Mouse (Mus musculus) limb, embryonic 14.5 days (tissue): ENCODE measurements around the gene Slamf6. TPM values are rescaled to one million over a fixed set of nuclear protein-coding genes. Genes with fewer than 3 reads are reported as not detected.

ENCODE experiments used
- ATAC-seq: fragments of 200-750 bp; cut with Nextera tagmentation; 2 replicates; pipeline ENCODE4 v1.8.0; 2017; ENCODE audit warnings: low read depth, moderate number of reproducible peaks, moderate TSS enrichment; ENCODE audit not compliant: low FRiP score
- DNase-seq: peaks from one replicate; pipeline ENCODE4 v3.0.0-alpha.2; 2015; ENCODE audit warnings: low spot score
- H3K27ac ChIP-seq: fragments of 300-500 bp; sonication (generic); replicated peaks from 2 replicates; pipeline ENCODE4 v1.5.1; 2014; ENCODE audit warnings: low read depth, mild to moderate bottlenecking, low read length, moderate library complexity, mixed read lengths
- H3K27me3 ChIP-seq: fragments of 300-500 bp; sonication (generic); 2 replicates; pipeline ENCODE4 v1.6.1; 2014; ENCODE audit warnings: low read length, mixed read lengths; ENCODE audit not compliant: control insufficient read depth, insufficient read depth
- H3K36me3 ChIP-seq: fragments of 300-500 bp; sonication (generic); 2 replicates; pipeline ENCODE4 v1.6.1; 2014; ENCODE audit warnings: mild to moderate bottlenecking, low read length, moderate library complexity, mixed read lengths; ENCODE audit not compliant: control insufficient read depth, insufficient read depth
- H3K4me1 ChIP-seq: fragments of 300-500 bp; sonication (generic); 2 replicates; pipeline ENCODE4 v1.6.1; 2014; ENCODE audit warnings: antibody characterized with exemption, low read length, mixed read lengths; ENCODE audit not compliant: control insufficient read depth, insufficient read depth
- H3K4me2 ChIP-seq: fragments of 300-500 bp; sonication (generic); replicated peaks from 2 replicates; pipeline ENCODE4 v1.6.1; 2014; ENCODE audit warnings: low read depth, mild to moderate bottlenecking, low read length, moderate library complexity; ENCODE audit not compliant: severe bottlenecking
- H3K4me3 ChIP-seq: fragments of 300-500 bp; sonication (generic); replicated peaks from 2 replicates; pipeline ENCODE4 v1.5.1; 2014; ENCODE audit warnings: low read length
- H3K9ac ChIP-seq: fragments of 300-500 bp; sonication (generic); 2 replicates; pipeline ENCODE4 v1.6.1; 2014; ENCODE audit warnings: mild to moderate bottlenecking, low read depth, low read length, moderate library complexity; ENCODE audit not compliant: severe bottlenecking
- H3K9me3 ChIP-seq: fragments of 300-500 bp; sonication (generic); 2 replicates; pipeline ENCODE4 v1.6.1; 2016; ENCODE audit warnings: low read length; ENCODE audit not compliant: control insufficient read depth
- POLR2A ChIP-seq: fragments of 200-500 bp; IDR thresholded peaks from 2 replicates; pipeline ENCODE4 v1.8.0; 2012; ENCODE audit warnings: inconsistent platforms, mild to moderate bottlenecking, moderate library complexity, borderline replicate concordance; ENCODE audit not compliant: insufficient read depth, insufficient read length; ENCODE audit errors: extremely low read depth
- WGBS: fragments of 180-500 bp; shearing (Covaris S2); extraction: QIAGEN DNeasy Blood & Tissue Kit; methylation state at CpG from one replicate; pipeline ENCODE4 v1.1.7; 2014; 5-methylcytosine and 5-hydroxymethylcytosine counted together
- polyA plus RNA-seq, 2 experiments: library from polyadenylated mRNA; depleted of rRNA in 1 of 2; stranded (reverse) in 1 of 2; unstranded in 1 of 2; fragments of >200 nt; fragmentation: Nextera tagmentation in 1 of 2; extraction: Ambion mirVana in 1 of 2; gene quantifications; 2 replicates each; pipeline versions ENCODE4 v1.2.1 to v1.2.3; 2012 to 2014

The Slamf6 gene
- polyA plus RNA-seq, 2 experiments: 0.11 to 0.32 TPM

DNA sequence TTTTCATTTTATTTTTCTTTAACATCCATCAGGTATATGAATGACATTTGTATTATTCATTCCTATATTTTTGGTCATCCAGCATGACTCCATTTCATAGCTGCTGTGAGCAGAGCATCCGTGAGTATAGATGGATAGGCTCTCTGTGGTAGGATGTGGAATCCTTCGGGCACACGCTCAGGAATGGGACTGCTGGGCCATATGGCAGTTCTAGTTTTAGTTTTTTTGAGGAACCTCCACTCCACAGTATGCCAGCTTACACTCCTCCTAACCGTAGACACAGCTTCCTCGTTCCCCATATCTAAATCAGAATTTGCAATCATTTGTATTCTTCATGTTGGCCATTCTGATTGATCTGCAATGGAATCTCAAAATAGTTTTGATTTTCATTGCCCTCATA, 5.5 kb downstream of the Slamf6 start:
- WGBS: 88% methylated on average over 5 of the region's 5 CpGs

DNA sequence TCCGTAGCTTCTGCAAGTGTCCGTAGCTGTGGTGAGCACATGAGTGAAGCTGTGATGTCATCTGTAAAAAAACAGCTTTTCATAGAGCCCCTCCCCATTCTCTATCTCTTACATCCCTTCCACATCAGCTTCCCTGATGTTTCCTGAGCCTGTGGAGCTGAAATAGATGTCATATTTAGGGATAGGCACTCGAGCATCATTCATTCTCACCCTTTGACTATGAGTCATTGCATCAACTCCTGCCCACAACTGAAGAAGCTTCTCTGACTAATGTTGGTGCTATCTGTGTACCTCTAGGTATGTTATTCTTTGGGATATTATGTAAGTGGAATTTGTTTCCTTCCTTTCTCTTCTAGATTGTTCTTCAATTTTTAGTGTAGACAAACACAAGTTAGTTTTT, 7.6 kb downstream of the Slamf6 start:
- no peak for TF ChIP-seq POLR2A
- Histone ChIP-seq H3K4me2 (no peak overlapping the region), H3K9ac (no peak overlapping the region), H3K27me3 (no peaks in the 10 kb centered on the region), H3K9me3 (no peaks in the 10 kb centered on the region), H3K4me3 (no peak overlapping the region), H3K27ac (no peak overlapping the region), H3K4me1 (no peaks in the 10 kb centered on the region), H3K36me3 (no peaks in the 10 kb centered on the region)
- ATAC-seq (no peak), DNase-seq (no peak)
- WGBS: 73% methylated on average over 3 of the region's 3 CpGs

More for the DNA sequence above, 5.5 kb downstream of the Slamf6 start:
- Histone ChIP-seq H3K27ac (no peak overlapping the region), H3K36me3 (no peaks in the 10 kb centered on the region), H3K9ac (no peak overlapping the region), H3K9me3 (no peaks in the 10 kb centered on the region), H3K27me3 (no peaks in the 10 kb centered on the region), H3K4me2 (no peak overlapping the region), H3K4me3 (no peak overlapping the region), H3K4me1 (no peaks in the 10 kb centered on the region)
- ATAC-seq: no peak
- no peak for TF ChIP-seq POLR2A
- no peak for DNase-seq

DNA sequence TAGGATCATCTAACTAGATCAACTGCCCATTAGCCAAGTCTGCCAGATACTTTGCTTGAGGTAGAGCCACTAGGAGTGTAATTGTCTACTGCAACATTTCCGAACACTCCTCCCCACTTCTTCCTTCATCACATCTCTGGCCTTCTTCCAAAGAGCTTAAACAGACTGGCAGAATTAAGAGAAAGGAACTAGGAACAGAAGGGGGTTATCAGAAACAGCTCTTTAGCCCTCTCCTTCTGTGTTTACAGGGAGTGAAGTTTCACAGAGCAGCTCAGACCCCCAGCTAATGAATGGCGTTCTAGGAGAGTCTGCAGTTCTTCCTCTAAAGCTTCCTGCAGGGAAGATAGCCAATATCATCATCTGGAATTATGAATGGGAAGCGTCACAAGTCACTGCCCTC, 16.5 kb downstream of the Slamf6 start:
- H3K4me2 ChIP-seq: no peak overlapping the region
- DNase-seq: no peak
- no peaks in the 10 kb centered on the region for H3K4me1 ChIP-seq
- 46% methylated on average over 3 of the region's 3 CpGs for WGBS
- TF ChIP-seq POLR2A: no peak
- H3K9me3 ChIP-seq: no peaks in the 10 kb centered on the region
- no peak for ATAC-seq
- no peaks in the 10 kb centered on the region for H3K27me3 ChIP-seq
- H3K27ac ChIP-seq: no peak overlapping the region
- no peaks in the 10 kb centered on the region for H3K36me3 ChIP-seq
- no peak overlapping the region for H3K4me3 ChIP-seq
- H3K9ac ChIP-seq: no peak overlapping the region

DNA sequence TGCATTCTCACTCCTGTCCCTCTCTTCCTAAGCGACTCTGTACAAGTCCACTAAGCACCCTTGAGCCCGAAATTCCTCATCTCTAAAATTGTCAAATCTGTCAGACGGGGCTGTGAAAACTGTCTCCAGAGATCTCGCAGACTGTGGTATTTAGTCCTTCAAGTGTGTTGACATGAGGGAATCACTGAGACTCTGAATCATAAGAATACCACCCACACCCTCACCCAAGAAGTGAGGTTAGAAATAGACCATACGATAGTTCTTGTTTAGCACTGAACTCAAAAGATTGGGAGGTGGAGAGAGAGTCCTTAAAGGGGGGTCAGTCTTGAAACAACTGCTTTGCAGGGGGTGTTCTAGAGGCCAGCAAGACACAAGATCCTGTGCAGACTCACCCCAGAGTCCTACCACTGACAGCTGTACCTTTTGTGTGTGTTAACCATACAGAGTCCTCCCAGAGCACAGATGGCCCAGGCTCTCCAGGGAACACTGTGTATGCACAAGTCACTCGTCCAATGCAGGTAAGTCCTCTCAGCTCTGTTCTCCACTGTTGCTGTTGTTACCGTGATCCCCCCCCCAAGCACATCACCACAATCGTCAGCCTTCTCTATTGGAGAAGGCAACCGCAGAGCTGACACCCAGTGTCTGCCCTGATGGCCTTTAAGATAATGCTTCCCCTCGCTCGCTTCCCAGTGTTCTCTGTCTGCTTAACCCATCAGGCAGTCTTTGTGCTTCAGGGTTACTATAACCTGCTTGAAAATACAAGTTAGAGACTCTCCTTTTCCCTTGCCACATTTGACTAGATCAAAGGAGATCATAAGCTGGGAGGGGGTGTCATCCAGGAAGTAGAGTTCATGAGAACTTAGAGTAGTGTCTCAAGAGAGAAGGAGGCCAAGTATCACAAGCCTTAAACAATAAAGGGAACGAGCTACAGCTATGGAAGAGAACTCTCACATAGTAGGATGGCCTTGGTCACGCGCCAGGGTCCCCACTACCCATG, 21.9 kb downstream of the Slamf6 start:
- no peak overlapping the region for H3K4me3 ChIP-seq
- no peak overlapping the region for H3K27ac ChIP-seq
- no peaks in the 10 kb centered on the region for H3K4me1 ChIP-seq
- H3K9me3 ChIP-seq: no peaks in the 10 kb centered on the region
- no peak overlapping the region for H3K4me2 ChIP-seq
- no peak overlapping the region for H3K9ac ChIP-seq
- ATAC-seq: no peak
- 86% methylated on average over 14 of the region's 14 CpGs for WGBS
- H3K36me3 ChIP-seq: no peaks in the 10 kb centered on the region
- H3K27me3 ChIP-seq: no peaks in the 10 kb centered on the region
- TF ChIP-seq POLR2A: no peak
- no peak for DNase-seq

DNA sequence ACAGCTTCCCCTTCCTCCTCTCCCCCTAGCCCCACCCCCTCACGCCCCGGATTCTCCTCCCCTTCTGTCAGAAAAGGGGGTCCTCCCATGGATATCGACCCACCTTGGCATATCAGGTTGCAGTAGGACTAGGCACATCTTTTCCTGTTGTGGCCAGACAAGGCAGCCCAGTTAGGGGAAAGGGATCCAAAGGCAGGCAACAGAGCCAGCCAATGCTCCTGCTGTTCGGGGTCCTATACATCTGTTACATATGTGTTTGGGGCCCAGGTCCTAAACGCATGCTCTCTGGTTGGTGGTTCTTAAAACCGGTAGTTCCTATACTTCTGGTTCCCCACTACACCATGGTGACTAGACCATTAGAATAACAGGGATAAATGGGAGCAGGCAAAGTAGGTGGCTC, 23.3 kb downstream of the Slamf6 start:
- Histone ChIP-seq H3K27me3 (no peaks in the 10 kb centered on the region), H3K9ac (no peak overlapping the region), H3K36me3 (no peaks in the 10 kb centered on the region), H3K4me3 (no peak overlapping the region), H3K9me3 (no peaks in the 10 kb centered on the region), H3K27ac (no peak overlapping the region), H3K4me2 (no peak overlapping the region), H3K4me1 (no peaks in the 10 kb centered on the region)
- DNase-seq (no peak), ATAC-seq (no peak)
- WGBS: 78% methylated on average over 6 of the region's 6 CpGs
- TF ChIP-seq POLR2A: no peak
